28 mouse cellular contexts compared by ENCODE assay signal in the genomic region with DNA sequence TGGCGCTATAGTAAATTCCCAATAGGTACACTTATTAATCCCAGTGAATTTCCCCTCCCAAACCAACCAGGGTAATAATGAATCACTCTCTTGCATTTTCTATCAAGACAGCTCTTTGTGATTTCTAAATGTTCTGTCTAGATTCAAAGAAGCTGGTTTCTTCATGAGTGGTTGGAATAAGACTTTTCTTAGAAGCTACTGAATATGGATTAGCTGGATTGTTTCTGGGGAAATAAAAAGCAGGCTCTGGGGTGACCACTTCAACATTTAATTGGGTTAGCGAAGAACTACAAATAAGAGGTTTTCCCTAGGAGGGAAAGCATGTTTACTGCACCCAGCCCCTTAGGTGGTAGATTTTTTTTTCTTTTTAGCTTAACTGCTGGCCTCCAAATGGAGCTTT. TPM values are rescaled to one million over a fixed set of nuclear protein-coding genes. Genes with fewer than 3 reads are reported as not detected.
A peak's percentile ranks its signal among the peaks of the same experiment; 100 is the strongest.
DNase-seq lines count a peak whose midpoint lies in the region; ATAC-seq and TF ChIP-seq lines count a peak whose summit lies in the region.
"Had no signal": no experiment of that assay in that cellular context is flagged by ENCODE, and none has a peak within 500 bp of the region (broad histone marks: within the 10 kb centered on the region; RNA-seq: fewer than 3 reads in every experiment).

No protein-coding gene starts in this region.

- no peak overlapping the region for H3K27ac ChIP-seq in forebrain, embryonic 13.5 days
- no peak overlapping the region for H3K27ac ChIP-seq in forebrain, postnatal 0 days (ENCODE audit: low read depth, low read length)
- H3K27ac ChIP-seq in kidney, embryonic 14.5 days (ENCODE audit: low read depth, low read length) = peak overlapping the region; percentile 52; the same call in 1 of the 2 replicates
- peak overlapping the region; percentile 75; the same call in 1 of the 2 replicates for H3K27ac ChIP-seq in kidney, postnatal 0 days
- 0 out of 2 replicates have a peak overlapping the region, but pooled peaks have one; percentile 22 for H3K27ac ChIP-seq in neural tube, embryonic 14.5 days (ENCODE audit: low read depth, low read length)
- H3K27ac ChIP-seq: embryonic facial prominence, embryonic 12.5 days; embryonic facial prominence, embryonic 15.5 days; heart, embryonic 15.5 days; hindbrain, embryonic 10.5 days; hindbrain, embryonic 13.5 days had no signal

- DNase-seq in forebrain, postnatal 0 days = no peak
- no peak for DNase-seq in kidney, postnatal 10 days
- no peak for DNase-seq in kidney, postnatal 0 days (ENCODE audit: low spot score)
- DNase-seq in kidney, adult 9 months = no peak
- DNase-seq in neural tube, embryonic 10.5 days (ENCODE audit: extremely low spot score, low spot score) = no peak
- DNase-seq: adrenal gland, postnatal 10 days; adrenal gland, postnatal 36 days; B cell, adult 2 months; cerebellum, adult 11 months; cerebellum, adult 2 months; cerebellum, adult 9-11 months; cerebellum, postnatal 25 days; gastrocnemius, postnatal 25 days; heart, adult 18-20 months; heart, postnatal 10 days; heart, postnatal 36 days had no signal

- peak overlapping the region; percentile 19 for H3K4me2 ChIP-seq in forebrain, embryonic 13.5 days
- no peak overlapping the region for H3K4me2 ChIP-seq in forebrain, postnatal 0 days (ENCODE audit: low read depth)
- no peak overlapping the region for H3K4me2 ChIP-seq in kidney, embryonic 14.5 days (replicated peaks; ENCODE audit: low read depth, low read length)
- no peak overlapping the region for H3K4me2 ChIP-seq in kidney, postnatal 0 days (ENCODE audit: low read length)
- H3K4me2 ChIP-seq in neural tube, embryonic 14.5 days (ENCODE audit: low read depth, low read length) = no peak overlapping the region
- H3K4me2 ChIP-seq: embryonic facial prominence, embryonic 12.5 days; embryonic facial prominence, embryonic 15.5 days; heart, embryonic 12.5 days; heart, embryonic 15.5 days; hindbrain, embryonic 13.5 days had no signal

- H3K9me3 ChIP-seq in forebrain, embryonic 13.5 days (replicated peaks) = no peaks in the 10 kb centered on the region
- H3K9me3 ChIP-seq in forebrain, postnatal 0 days (ENCODE audit: low read length) = no peaks in the 10 kb centered on the region
- no peaks in the 10 kb centered on the region for H3K9me3 ChIP-seq in kidney, embryonic 14.5 days (ENCODE audit: control insufficient read depth, low read length)
- no peaks in the 10 kb centered on the region for H3K9me3 ChIP-seq in kidney, postnatal 0 days (replicated peaks; ENCODE audit: low read length)
- no peaks in the 10 kb centered on the region for H3K9me3 ChIP-seq in neural tube, embryonic 14.5 days (ENCODE audit: control insufficient read depth, low read length)
- H3K9me3 ChIP-seq: embryonic facial prominence, embryonic 12.5 days; embryonic facial prominence, embryonic 15.5 days; G1E; heart, embryonic 12.5 days; heart, embryonic 15.5 days; hindbrain, embryonic 10.5 days; hindbrain, embryonic 13.5 days had no signal

- H3K9ac ChIP-seq in forebrain, embryonic 13.5 days = no peak overlapping the region
- H3K9ac ChIP-seq in forebrain, postnatal 0 days = no peak overlapping the region
- H3K9ac ChIP-seq in kidney, embryonic 14.5 days (ENCODE audit: low read depth, low read length) = no peak overlapping the region
- H3K9ac ChIP-seq in kidney, postnatal 0 days (ENCODE audit: low read depth, low read length) = no peak overlapping the region
- no peak overlapping the region for H3K9ac ChIP-seq in neural tube, embryonic 14.5 days (replicated peaks; ENCODE audit: low read depth, low read length)
- H3K9ac ChIP-seq: embryonic facial prominence, embryonic 12.5 days; embryonic facial prominence, embryonic 15.5 days; heart, embryonic 12.5 days; heart, embryonic 15.5 days; hindbrain, embryonic 13.5 days had no signal

- no peaks in the 10 kb centered on the region for H3K36me3 ChIP-seq in forebrain, embryonic 13.5 days (ENCODE audit: poor library complexity, severe bottlenecking)
- no peaks in the 10 kb centered on the region for H3K36me3 ChIP-seq in forebrain, postnatal 0 days (ENCODE audit: insufficient read depth)
- H3K36me3 ChIP-seq in kidney, embryonic 14.5 days (ENCODE audit: control insufficient read depth, insufficient read depth, low read length) = no peaks in the 10 kb centered on the region
- H3K36me3 ChIP-seq in kidney, postnatal 0 days (ENCODE audit: insufficient read depth, low read length) = no peaks in the 10 kb centered on the region
- no peaks in the 10 kb centered on the region for H3K36me3 ChIP-seq in neural tube, embryonic 14.5 days (ENCODE audit: control insufficient read depth, insufficient read depth, low read length)
- H3K36me3 ChIP-seq: embryonic facial prominence, embryonic 12.5 days; embryonic facial prominence, embryonic 15.5 days; G1E; heart, embryonic 12.5 days; heart, embryonic 15.5 days; hindbrain, embryonic 10.5 days; hindbrain, embryonic 13.5 days had no signal

- no peak for ATAC-seq in forebrain, embryonic 13.5 days
- ATAC-seq in forebrain, postnatal 0 days = no peak
- ATAC-seq in kidney, embryonic 14.5 days (ENCODE audit: low FRiP score, low TSS enrichment) = no peak
- no peak for ATAC-seq in kidney, postnatal 0 days (replicated peaks; ENCODE audit: low FRiP score, low read depth)
- ATAC-seq in neural tube, embryonic 14.5 days (ENCODE audit: low read depth) = no peak
- ATAC-seq: hindbrain, embryonic 16.5 days; Patski had no signal

- 11% methylated on average over 2 of the region's 2 CpGs for WGBS in forebrain, embryonic 13.5 days
- 21% methylated on average over 2 of the region's 2 CpGs for WGBS in forebrain, postnatal 0 days
- 85% methylated on average over 2 of the region's 2 CpGs for WGBS in kidney, embryonic 14.5 days
- 86% methylated on average over 2 of the region's 2 CpGs for WGBS in kidney, postnatal 0 days
- 50% methylated on average over 2 of the region's 2 CpGs for WGBS in neural tube, embryonic 14.5 days

- H3K4me3 ChIP-seq in forebrain, embryonic 13.5 days = no peak overlapping the region
- H3K4me3 ChIP-seq in forebrain, postnatal 0 days (ENCODE audit: low read depth, low read length) = no peak overlapping the region
- H3K4me3 ChIP-seq in kidney, embryonic 14.5 days (ENCODE audit: low read length) = no peak overlapping the region
- H3K4me3 ChIP-seq in kidney, postnatal 0 days (replicated peaks; ENCODE audit: low read depth, low read length) = no peak overlapping the region
- H3K4me3 ChIP-seq in neural tube, embryonic 14.5 days (ENCODE audit: low read depth, low read length) = no peak overlapping the region
- H3K4me3 ChIP-seq: embryonic facial prominence, embryonic 12.5 days; embryonic facial prominence, embryonic 15.5 days; heart, embryonic 12.5 days; heart, embryonic 15.5 days; hindbrain, embryonic 10.5 days; hindbrain, embryonic 13.5 days had no signal

- H3K27me3 ChIP-seq in forebrain, embryonic 13.5 days = peaks cover 46% of the 10 kb centered on the region
- no peaks in the 10 kb centered on the region; the same call in 1 of the 2 replicates for H3K27me3 ChIP-seq in forebrain, postnatal 0 days (ENCODE audit: insufficient read depth, low read length)
- no peaks in the 10 kb centered on the region for H3K27me3 ChIP-seq in kidney, embryonic 14.5 days (ENCODE audit: control insufficient read depth, insufficient read depth, low read length)
- H3K27me3 ChIP-seq in kidney, postnatal 0 days (ENCODE audit: insufficient read depth, low read length) = no peaks in the 10 kb centered on the region
- H3K27me3 ChIP-seq in neural tube, embryonic 14.5 days (ENCODE audit: control insufficient read depth, insufficient read depth, low read length) = no peaks in the 10 kb centered on the region
- H3K27me3 ChIP-seq: embryonic facial prominence, embryonic 12.5 days; heart, embryonic 12.5 days; heart, embryonic 15.5 days; Patski had no signal

- peaks cover 37% of the 10 kb centered on the region for H3K4me1 ChIP-seq in forebrain, embryonic 13.5 days
- no peaks in the 10 kb centered on the region for H3K4me1 ChIP-seq in forebrain, postnatal 0 days (ENCODE audit: insufficient read depth)
- H3K4me1 ChIP-seq in kidney, embryonic 14.5 days (ENCODE audit: control insufficient read depth, insufficient read depth, low read length) = peaks cover 15% of the 10 kb centered on the region
- peaks cover 9% of the 10 kb centered on the region; the same call in 1 of the 2 replicates for H3K4me1 ChIP-seq in kidney, postnatal 0 days (replicated peaks; ENCODE audit: insufficient read depth, low read length)
- H3K4me1 ChIP-seq in neural tube, embryonic 14.5 days (ENCODE audit: control insufficient read depth, insufficient read depth, low read length) = no peaks in the 10 kb centered on the region

- no peak for TF ChIP-seq CTCF in forebrain, postnatal 0 days (IDR thresholded peaks at IDR 0.05; ENCODE audit: low read depth)
- TF ChIP-seq CTCF in kidney, postnatal 0 days (IDR thresholded peaks at IDR 0.05; ENCODE audit: low read depth) = no peak

RNA-seq across cellular contexts. Expression of a gene that starts 3.3 kb away (rescaled TPM):
- polyA plus RNA-seq in forebrain, embryonic 13.5 days (2015; fragmentation: Nextera tagmentation; extraction: Ambion mirVana) = 18.3 and 19.0 TPM in 2 replicates
- total RNA-seq in forebrain, postnatal 0 days (2014; rRNA removed) = 19.2 and 23.2 TPM in 2 replicates
- 20.0 and 27.9 TPM in 2 replicates for polyA plus RNA-seq in forebrain, postnatal 0 days (2015; fragmentation: Nextera tagmentation; extraction: Ambion mirVana)
- 19.2 and 31.9 TPM in 2 replicates for polyA plus RNA-seq in kidney, embryonic 14.5 days (2014; fragmentation: Nextera tagmentation; extraction: Ambion mirVana)
- 41.6 and 45.5 TPM in 2 replicates for polyA plus RNA-seq in kidney, postnatal 0 days (2015; fragmentation: Nextera tagmentation; extraction: Ambion mirVana)
- 31.7 and 36.4 TPM in 2 replicates for polyA plus RNA-seq in neural tube, embryonic 14.5 days (2014; fragmentation: Nextera tagmentation; extraction: Ambion mirVana)

RNA-seq across cellular contexts. Expression of a gene that starts 3.4 kb away (rescaled TPM):
- 1.3 and 1.5 TPM in 2 replicates for polyA plus RNA-seq in forebrain, embryonic 13.5 days (2015; fragmentation: Nextera tagmentation; extraction: Ambion mirVana)
- total RNA-seq in forebrain, postnatal 0 days (2014; rRNA removed) = 3.1 and 3.8 TPM in 2 replicates
- 1.3 and 1.5 TPM in 2 replicates for polyA plus RNA-seq in forebrain, postnatal 0 days (2015; fragmentation: Nextera tagmentation; extraction: Ambion mirVana)
- polyA plus RNA-seq in kidney, embryonic 14.5 days (2014; fragmentation: Nextera tagmentation; extraction: Ambion mirVana) = 19.9 and 42.0 TPM in 2 replicates
- polyA plus RNA-seq in kidney, postnatal 0 days (2015; fragmentation: Nextera tagmentation; extraction: Ambion mirVana) = 29.6 and 30.9 TPM in 2 replicates
- 2.8 and 3.8 TPM in 2 replicates for polyA plus RNA-seq in neural tube, embryonic 14.5 days (2014; fragmentation: Nextera tagmentation; extraction: Ambion mirVana)
- polyA plus RNA-seq: G1E had no signal

Comparison
In these comparisons a context has a peak if more than half of its experiments do, and no peak if none do; other contexts are left out.
1. H3K27ac ChIP-seq: peak in kidney, embryonic 14.5 days (single experiment), kidney, postnatal 0 days (single experiment) and neural tube, embryonic 14.5 days (single experiment); none in forebrain, embryonic 13.5 days (single experiment) and forebrain, postnatal 0 days (single experiment).